Mouse (Mus musculus): ENCODE measurements around the gene Pth.

Gene Pth

GRCm38 (mm10) chr7:113388470-113388869 is at the start of gene Pth:
Gene Pth, minus strand, starts transcription at chr7:113388570.
- DNase-seq = no peak

DNA sequence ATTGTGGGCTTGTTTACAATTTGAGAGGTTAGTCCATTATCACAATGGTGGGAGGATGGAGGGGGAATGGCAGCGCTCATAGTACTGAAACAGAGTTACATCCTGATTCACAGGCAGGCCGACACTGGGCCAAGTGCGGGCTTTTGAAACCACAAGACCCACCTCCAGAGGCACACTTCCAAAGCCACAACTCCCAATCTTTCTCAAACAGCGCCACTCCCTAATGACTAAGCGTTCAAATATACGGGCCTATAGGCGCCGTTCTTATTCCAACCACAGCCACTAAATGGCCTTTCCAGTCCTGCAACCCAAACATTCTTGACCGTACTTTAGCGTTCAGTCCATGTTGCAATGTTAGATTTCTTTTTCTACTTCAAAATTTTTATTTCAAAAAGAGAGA is 47.9 kb upstream of the Pth start:
- DNase-seq = no peak

- peak; percentile 14 for DNase-seq
Observed at GRCm38 (mm10) chr7:113434286-113434685, 45.9 kb upstream of the Pth start.

DNA sequence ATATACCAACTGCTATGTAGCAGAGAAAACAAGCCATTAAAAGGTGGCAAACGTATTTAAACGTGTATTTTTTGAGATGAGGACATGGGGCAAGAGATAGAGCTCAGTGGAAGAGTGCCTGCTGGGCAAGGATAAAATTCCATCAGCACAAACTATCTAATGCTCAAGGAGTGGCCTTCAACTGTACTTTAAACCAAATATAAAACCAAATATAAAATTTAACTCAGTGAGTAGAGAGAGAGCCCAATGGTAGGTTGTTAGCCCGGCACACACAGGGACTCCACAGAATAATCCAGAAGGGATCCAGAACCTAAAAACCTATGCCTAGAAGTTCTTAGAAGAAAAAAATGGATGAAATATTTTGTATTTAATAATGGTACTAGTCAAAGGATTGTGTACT is 45.1 kb upstream of the Pth start:
- no peak for DNase-seq

GRCm38 (mm10) chr7:113432891-113433290 is 44.5 kb upstream of the Pth start:
- DNase-seq = no peak

GRCm38 (mm10) chr7:113420771-113421170 is 32.4 kb upstream of the Pth start:
- no peak for DNase-seq

DNA sequence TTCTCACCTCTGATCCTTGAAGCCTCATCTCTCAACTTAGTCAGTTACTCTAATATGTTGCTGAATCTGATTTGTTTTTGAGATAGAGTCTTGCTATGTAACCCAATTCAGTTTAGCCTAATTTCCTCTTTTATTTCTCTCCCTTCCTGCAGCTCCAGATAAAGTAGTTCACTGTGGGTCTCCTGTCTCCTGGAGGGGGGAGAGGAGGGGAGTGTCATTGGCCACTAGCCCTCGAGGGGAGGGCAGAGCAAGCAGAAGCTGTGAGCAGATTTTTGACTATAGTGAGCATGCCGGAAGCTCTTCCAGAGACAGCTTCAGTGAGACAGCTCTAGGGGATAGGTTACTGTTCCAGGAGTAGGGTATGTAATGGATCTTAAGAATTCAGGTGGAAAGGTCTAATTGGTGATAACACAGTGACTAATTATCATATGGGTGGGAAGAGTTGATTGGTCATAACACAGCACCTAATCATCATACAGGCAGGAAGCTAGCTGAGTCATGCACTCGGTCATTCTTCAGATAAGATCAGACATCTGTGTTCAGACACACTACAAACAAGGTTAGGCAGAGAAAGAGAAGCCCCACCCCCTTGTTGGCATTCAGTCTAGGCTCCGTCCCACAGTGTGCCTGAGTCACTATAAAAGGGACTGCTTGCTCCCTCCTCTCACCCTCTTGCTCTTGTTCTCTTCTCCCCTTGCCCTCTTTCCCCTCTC is 30.9 kb upstream of the Pth start:
- DNase-seq = no peak

DNA sequence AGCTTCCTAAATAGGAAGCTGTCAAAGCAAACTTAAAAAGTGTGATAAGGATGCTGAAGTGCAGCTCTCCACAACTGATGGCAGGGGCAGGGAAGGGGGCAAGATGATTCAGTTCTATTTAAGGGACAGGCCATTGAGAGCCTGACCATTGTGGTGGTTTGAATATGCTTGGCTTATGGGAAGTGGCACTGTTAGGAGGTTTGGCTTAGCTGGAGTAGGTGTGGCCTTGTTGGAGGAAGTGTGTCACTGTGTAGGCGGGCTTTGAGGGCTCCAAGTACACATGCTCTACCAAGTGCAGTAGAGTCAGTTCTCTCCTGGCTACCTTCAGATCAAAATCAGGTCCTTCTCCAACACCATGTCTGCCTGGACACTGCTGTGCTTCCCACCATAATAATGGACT is 28.2 kb upstream of the Pth start:
- no peak for DNase-seq

DNA sequence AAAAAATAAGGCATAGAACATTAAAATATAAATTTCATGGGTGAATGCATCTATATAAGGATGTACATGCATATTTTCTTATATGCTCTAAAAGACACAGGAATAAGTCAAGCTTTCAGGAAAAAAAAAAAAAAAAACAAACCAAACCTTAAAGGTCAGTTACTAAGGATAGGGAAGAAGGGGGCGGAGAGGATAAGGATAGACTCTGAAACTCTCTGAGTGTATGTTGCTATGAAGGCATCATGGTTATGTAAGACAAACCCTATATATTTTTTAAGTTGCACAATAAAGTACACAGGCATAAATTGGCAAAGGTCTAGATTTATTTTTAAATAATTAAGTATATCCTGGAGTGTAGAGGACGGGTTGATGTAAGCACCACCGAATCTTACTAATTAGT is 26.9 kb upstream of the Pth start:
- DNase-seq = no peak

- no peak for DNase-seq
Observed at GRCm38 (mm10) chr7:113408712-113409111, 20.3 kb upstream of the Pth start.

DNA sequence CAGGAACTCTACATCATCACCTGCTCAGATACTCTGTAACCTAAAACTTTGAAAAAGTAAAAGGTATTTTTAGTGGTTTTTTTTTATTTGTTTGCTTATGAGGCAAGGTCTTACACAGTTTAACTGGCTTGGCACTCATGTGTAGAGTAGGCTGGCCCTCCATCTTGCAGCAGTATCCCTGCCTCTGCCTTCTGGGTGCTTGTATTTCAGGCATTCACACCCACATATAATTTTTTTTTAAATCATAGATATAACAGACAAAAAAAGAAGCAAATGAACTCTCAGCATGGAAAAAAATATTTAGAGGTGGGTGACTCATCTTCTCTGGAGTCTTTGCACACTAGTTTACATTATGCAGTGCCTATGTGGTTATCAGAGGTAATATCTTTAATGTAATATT is 9.7 kb upstream of the Pth start:
- DNase-seq = no peak

DNA sequence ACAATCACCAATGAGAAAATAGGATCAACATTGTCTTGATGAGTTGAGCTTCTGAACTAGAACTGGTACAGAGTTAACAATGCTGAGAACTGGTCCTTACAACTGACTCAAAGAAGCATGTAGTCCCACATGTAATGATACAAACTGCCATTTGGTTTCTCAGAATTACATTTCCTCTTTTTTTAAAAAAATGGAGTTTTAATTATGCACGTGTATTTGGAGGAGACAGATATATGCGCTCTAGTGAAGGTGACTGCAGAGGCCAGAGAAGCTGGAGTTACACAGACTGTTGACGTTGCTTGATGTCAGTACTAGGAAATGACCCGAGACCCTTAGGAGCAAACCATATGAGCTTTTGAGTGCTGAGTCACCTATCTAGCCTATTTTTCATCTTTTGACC is 8.3 kb upstream of the Pth start:
- DNase-seq = no peak

DNA sequence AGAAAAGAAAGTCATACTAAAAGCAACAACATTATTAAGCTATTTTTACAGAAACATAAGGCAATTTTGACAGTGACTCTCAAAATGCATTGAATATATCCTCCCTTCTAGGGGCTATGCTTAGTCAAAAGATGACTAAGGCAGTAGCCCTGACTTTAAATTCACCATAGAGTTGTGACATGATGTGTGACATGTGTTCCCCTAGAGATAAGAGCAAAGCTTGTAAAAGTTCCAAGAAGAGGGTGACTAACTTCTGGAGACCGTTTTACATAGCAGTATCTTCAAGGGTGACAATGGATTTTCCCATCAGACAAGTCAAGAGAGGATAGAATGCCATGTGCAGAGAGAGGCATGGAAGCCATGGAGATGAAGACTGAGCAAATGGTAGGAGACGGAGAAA is 3.2 kb upstream of the Pth start:
- DNase-seq = no peak

- peak; percentile 58 for DNase-seq
Observed at GRCm38 (mm10) chr7:113377875-113378658, 10.3 kb downstream of the Pth start.

DNA sequence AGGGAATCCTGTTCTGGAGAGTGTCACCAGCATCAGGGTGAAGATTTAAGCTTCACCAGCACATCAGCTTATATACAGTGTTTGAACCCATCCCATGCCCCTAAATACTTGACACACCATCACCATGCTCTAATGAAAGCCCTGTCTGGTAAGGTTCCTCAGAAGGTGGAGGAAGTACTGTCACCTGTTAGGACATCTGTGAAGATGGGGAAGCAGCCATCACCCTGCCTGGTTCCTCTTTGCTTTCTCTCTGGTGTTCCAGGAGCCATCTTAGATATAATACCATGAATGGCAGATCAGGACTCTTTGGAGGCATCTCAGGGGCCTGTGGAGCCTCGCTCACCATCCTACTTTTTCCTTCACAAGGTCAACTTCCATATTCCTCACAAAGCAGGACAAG is 15.7 kb downstream of the Pth start:
- DNase-seq = no peak

DNA sequence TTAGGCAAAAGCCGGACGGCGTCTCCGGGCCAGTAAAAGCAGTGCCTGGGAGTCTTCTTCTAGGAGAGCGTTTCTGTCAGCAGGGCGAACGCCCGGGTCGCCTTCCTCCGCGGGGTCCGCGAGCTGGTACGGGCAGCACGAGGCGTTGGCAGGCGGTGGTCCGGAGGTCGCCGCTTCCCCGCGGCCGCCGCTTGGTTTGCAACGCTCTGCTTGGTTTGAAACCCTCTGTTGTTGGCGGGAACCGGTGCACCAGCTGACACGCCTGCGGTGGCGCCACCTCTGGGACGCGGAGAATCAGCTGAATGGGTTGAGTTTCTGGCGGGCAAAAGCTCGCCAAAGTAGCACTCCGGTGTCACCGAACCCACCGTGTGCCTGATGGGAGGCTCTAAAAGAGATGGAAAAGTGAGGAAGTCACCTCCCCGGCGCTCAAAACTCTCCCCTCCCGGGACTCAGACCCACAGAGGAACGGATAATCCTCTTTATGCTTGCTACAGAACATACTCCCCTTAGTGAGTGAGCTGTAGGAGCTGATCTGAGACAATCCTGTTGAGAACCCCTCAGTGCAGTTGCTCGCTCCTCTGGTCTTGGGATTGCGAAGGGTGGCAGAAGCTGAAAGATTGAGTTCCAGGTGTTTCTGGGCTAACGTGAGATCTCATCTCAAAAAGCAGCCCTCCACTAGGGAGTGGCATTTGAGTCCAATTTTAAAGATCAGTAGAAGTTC is 18.6 kb downstream of the Pth start:
- no peak for DNase-seq

GRCm38 (mm10) chr7:113368746-113369619 is 19.4 kb downstream of the Pth start, which contains the start of gene Btbd10:
Gene Btbd10, minus strand, starts transcription at chr7:113369392.
- DNase-seq = peak; percentile 97

DNA sequence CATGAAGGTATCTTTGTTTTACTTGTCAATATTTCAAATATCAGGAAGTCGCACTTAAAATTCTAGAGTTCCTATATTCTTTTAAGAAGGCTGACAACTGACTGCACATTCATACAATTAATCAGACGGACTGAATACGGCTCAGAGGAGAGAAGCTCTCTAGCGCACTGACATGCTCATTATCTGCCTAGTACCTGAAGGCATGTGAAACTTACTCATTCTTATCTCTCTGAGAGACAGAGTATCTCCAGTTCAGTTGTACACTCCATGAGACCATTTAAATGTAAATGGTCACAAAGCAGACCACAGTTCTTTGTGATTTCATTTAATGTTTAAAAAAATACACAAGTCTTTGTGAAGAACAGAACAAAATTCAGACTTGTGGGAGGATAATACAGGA is 20.9 kb downstream of the Pth start:
- no peak for DNase-seq

- no peak for DNase-seq
Observed at GRCm38 (mm10) chr7:113349089-113349488, 39.3 kb downstream of the Pth start.

- DNase-seq = no peak
Observed at GRCm38 (mm10) chr7:113347694-113348093, 40.7 kb downstream of the Pth start.

GRCm38 (mm10) chr7:113347271-113347670 is 41.1 kb downstream of the Pth start:
- peak; percentile 92 for DNase-seq
